Mouse (Mus musculus): ENCODE results near the gene Olfr1362. TPM values are rescaled to one million over a fixed set of nuclear protein-coding genes. Genes with fewer than 3 reads are reported as not detected.

Olfr1362 gene
- not detected for polyA plus RNA-seq (2014; fragmentation: Illumina TruSeq; extraction: RNeasy Lipid Tissue Mini Kit (QIAGEN cat#74804); ENCODE audit: low replicate concordance)

GRCm38 (mm10) chr13:21613922-21614321, at the start of gene Olfr1362:
TSS of gene Olfr1362 (minus strand) at chr13:21614022.

GRCm38 (mm10) chr13:21663286-21663685, 49.5 kb upstream of the Olfr1362 start, which contains the start of gene Olfr1361:
TSS of gene Olfr1361 (minus strand) at chr13:21663386.

GRCm38 (mm10) chr13:21642418-21642817, 28.6 kb upstream of the Olfr1362 start, which contains the start of gene Olfr11:
TSS of gene Olfr11 (minus strand) at chr13:21642518.

GRCm38 (mm10) chr13:21581659-21582058, 32.2 kb downstream of the Olfr1362 start, which contains the start of gene Olfr1364:
TSS of gene Olfr1364 (minus strand) at chr13:21581759.

Other genes starting within 250 kb of the Olfr1362 start
- gene Zkscan3, start 211.3 kb downstream of the Olfr1362 start, polyA plus RNA-seq (2014; fragmentation: Illumina TruSeq; extraction: RNeasy Lipid Tissue Mini Kit (QIAGEN cat#74804); ENCODE audit: low replicate concordance) = 104 TPM
- 1.4 TPM for gene Pgbd1, start 173.0 kb downstream of the Olfr1362 start, polyA plus RNA-seq (2014; fragmentation: Illumina TruSeq; extraction: RNeasy Lipid Tissue Mini Kit (QIAGEN cat#74804); ENCODE audit: low replicate concordance)
- gene Zscan26, start 160.3 kb downstream of the Olfr1362 start, polyA plus RNA-seq (2014; fragmentation: Illumina TruSeq; extraction: RNeasy Lipid Tissue Mini Kit (QIAGEN cat#74804); ENCODE audit: low replicate concordance) = 78.7 TPM
- not detected for gene Nkapl, start 145.5 kb downstream of the Olfr1362 start, polyA plus RNA-seq (2014; fragmentation: Illumina TruSeq; extraction: RNeasy Lipid Tissue Mini Kit (QIAGEN cat#74804); ENCODE audit: low replicate concordance)
- 0.33 TPM for gene Zkscan4, start 135.1 kb downstream of the Olfr1362 start, polyA plus RNA-seq (2014; fragmentation: Illumina TruSeq; extraction: RNeasy Lipid Tissue Mini Kit (QIAGEN cat#74804); ENCODE audit: low replicate concordance)
- gene Gm10065, start 134.6 kb downstream of the Olfr1362 start, polyA plus RNA-seq (2014; fragmentation: Illumina TruSeq; extraction: RNeasy Lipid Tissue Mini Kit (QIAGEN cat#74804); ENCODE audit: low replicate concordance) = not detected
- 4.2 TPM for gene AK157302, start 118.8 kb downstream of the Olfr1362 start, polyA plus RNA-seq (2014; fragmentation: Illumina TruSeq; extraction: RNeasy Lipid Tissue Mini Kit (QIAGEN cat#74804); ENCODE audit: low replicate concordance)
- not detected for gene Gm11273, start 112.6 kb downstream of the Olfr1362 start, polyA plus RNA-seq (2014; fragmentation: Illumina TruSeq; extraction: RNeasy Lipid Tissue Mini Kit (QIAGEN cat#74804); ENCODE audit: low replicate concordance)
- gene Zkscan8, start 82.9 kb downstream of the Olfr1362 start, polyA plus RNA-seq (2014; fragmentation: Illumina TruSeq; extraction: RNeasy Lipid Tissue Mini Kit (QIAGEN cat#74804); ENCODE audit: low replicate concordance) = 15.6 TPM
- not detected for gene Olfr1366, start 71.2 kb downstream of the Olfr1362 start, polyA plus RNA-seq (2014; fragmentation: Illumina TruSeq; extraction: RNeasy Lipid Tissue Mini Kit (QIAGEN cat#74804); ENCODE audit: low replicate concordance)
- not detected for gene Olfr1535, start 54.1 kb downstream of the Olfr1362 start, polyA plus RNA-seq (2014; fragmentation: Illumina TruSeq; extraction: RNeasy Lipid Tissue Mini Kit (QIAGEN cat#74804); ENCODE audit: low replicate concordance)
- not detected for gene Olfr1364, start 32.3 kb downstream of the Olfr1362 start, polyA plus RNA-seq (2014; fragmentation: Illumina TruSeq; extraction: RNeasy Lipid Tissue Mini Kit (QIAGEN cat#74804); ENCODE audit: low replicate concordance)
- gene Olfr11, start 28.5 kb upstream of the Olfr1362 start, polyA plus RNA-seq (2014; fragmentation: Illumina TruSeq; extraction: RNeasy Lipid Tissue Mini Kit (QIAGEN cat#74804); ENCODE audit: low replicate concordance) = not detected
- gene Olfr1361, start 49.4 kb upstream of the Olfr1362 start, polyA plus RNA-seq (2014; fragmentation: Illumina TruSeq; extraction: RNeasy Lipid Tissue Mini Kit (QIAGEN cat#74804); ENCODE audit: low replicate concordance) = not detected
- gene Olfr1360, start 63.4 kb upstream of the Olfr1362 start, polyA plus RNA-seq (2014; fragmentation: Illumina TruSeq; extraction: RNeasy Lipid Tissue Mini Kit (QIAGEN cat#74804); ENCODE audit: low replicate concordance) = not detected
- not detected for gene Olfr1359, start 84.1 kb upstream of the Olfr1362 start, polyA plus RNA-seq (2014; fragmentation: Illumina TruSeq; extraction: RNeasy Lipid Tissue Mini Kit (QIAGEN cat#74804); ENCODE audit: low replicate concordance)
- not detected for gene Hist1h2bl, start 102.1 kb upstream of the Olfr1362 start, polyA plus RNA-seq (2014; fragmentation: Illumina TruSeq; extraction: RNeasy Lipid Tissue Mini Kit (QIAGEN cat#74804); ENCODE audit: low replicate concordance)
- not detected for gene Hist1h2ai, start 102.4 kb upstream of the Olfr1362 start, polyA plus RNA-seq (2014; fragmentation: Illumina TruSeq; extraction: RNeasy Lipid Tissue Mini Kit (QIAGEN cat#74804); ENCODE audit: low replicate concordance)
- not detected for gene Hist1h3h, start 103.6 kb upstream of the Olfr1362 start, polyA plus RNA-seq (2014; fragmentation: Illumina TruSeq; extraction: RNeasy Lipid Tissue Mini Kit (QIAGEN cat#74804); ENCODE audit: low replicate concordance)
- not detected for gene Hist1h2bm, start 108.0 kb upstream of the Olfr1362 start, polyA plus RNA-seq (2014; fragmentation: Illumina TruSeq; extraction: RNeasy Lipid Tissue Mini Kit (QIAGEN cat#74804); ENCODE audit: low replicate concordance)
- 1.7 TPM for gene Hist1h4j, start 121.0 kb upstream of the Olfr1362 start, polyA plus RNA-seq (2014; fragmentation: Illumina TruSeq; extraction: RNeasy Lipid Tissue Mini Kit (QIAGEN cat#74804); ENCODE audit: low replicate concordance)
- gene Hist1h4k, start 136.5 kb upstream of the Olfr1362 start, polyA plus RNA-seq (2014; fragmentation: Illumina TruSeq; extraction: RNeasy Lipid Tissue Mini Kit (QIAGEN cat#74804); ENCODE audit: low replicate concordance) = not detected
- gene Hist1h2ak, start 139.8 kb upstream of the Olfr1362 start, polyA plus RNA-seq (2014; fragmentation: Illumina TruSeq; extraction: RNeasy Lipid Tissue Mini Kit (QIAGEN cat#74804); ENCODE audit: low replicate concordance) = not detected
- gene Hist1h2bn, start 140.1 kb upstream of the Olfr1362 start, polyA plus RNA-seq (2014; fragmentation: Illumina TruSeq; extraction: RNeasy Lipid Tissue Mini Kit (QIAGEN cat#74804); ENCODE audit: low replicate concordance) = not detected
- not detected for gene Hist1h1b, start 166.6 kb upstream of the Olfr1362 start, polyA plus RNA-seq (2014; fragmentation: Illumina TruSeq; extraction: RNeasy Lipid Tissue Mini Kit (QIAGEN cat#74804); ENCODE audit: low replicate concordance)
- not detected for gene Hist1h3i, start 169.3 kb upstream of the Olfr1362 start, polyA plus RNA-seq (2014; fragmentation: Illumina TruSeq; extraction: RNeasy Lipid Tissue Mini Kit (QIAGEN cat#74804); ENCODE audit: low replicate concordance)
- not detected for gene Hist1h2an, start 173.2 kb upstream of the Olfr1362 start, polyA plus RNA-seq (2014; fragmentation: Illumina TruSeq; extraction: RNeasy Lipid Tissue Mini Kit (QIAGEN cat#74804); ENCODE audit: low replicate concordance)
- gene Hist1h2bp, start 173.4 kb upstream of the Olfr1362 start, polyA plus RNA-seq (2014; fragmentation: Illumina TruSeq; extraction: RNeasy Lipid Tissue Mini Kit (QIAGEN cat#74804); ENCODE audit: low replicate concordance) = not detected
- 1.1 TPM for gene Hist1h2bq, start 196.2 kb upstream of the Olfr1362 start, polyA plus RNA-seq (2014; fragmentation: Illumina TruSeq; extraction: RNeasy Lipid Tissue Mini Kit (QIAGEN cat#74804); ENCODE audit: low replicate concordance)
- gene Hist1h2ao, start 196.4 kb upstream of the Olfr1362 start, polyA plus RNA-seq (2014; fragmentation: Illumina TruSeq; extraction: RNeasy Lipid Tissue Mini Kit (QIAGEN cat#74804); ENCODE audit: low replicate concordance) = not detected
- not detected for gene Hist1h4m, start 197.7 kb upstream of the Olfr1362 start, polyA plus RNA-seq (2014; fragmentation: Illumina TruSeq; extraction: RNeasy Lipid Tissue Mini Kit (QIAGEN cat#74804); ENCODE audit: low replicate concordance)
- gene Hist1h4n, start 218.2 kb upstream of the Olfr1362 start, polyA plus RNA-seq (2014; fragmentation: Illumina TruSeq; extraction: RNeasy Lipid Tissue Mini Kit (QIAGEN cat#74804); ENCODE audit: low replicate concordance) = not detected
- not detected for gene Hist1h2ap, start 219.5 kb upstream of the Olfr1362 start, polyA plus RNA-seq (2014; fragmentation: Illumina TruSeq; extraction: RNeasy Lipid Tissue Mini Kit (QIAGEN cat#74804); ENCODE audit: low replicate concordance)
- 0.85 TPM for gene Hist1h2br, start 219.7 kb upstream of the Olfr1362 start, polyA plus RNA-seq (2014; fragmentation: Illumina TruSeq; extraction: RNeasy Lipid Tissue Mini Kit (QIAGEN cat#74804); ENCODE audit: low replicate concordance)